Mouse (Mus musculus): ENCODE results near the gene Ano9. TPM values are rescaled to one million over a fixed set of nuclear protein-coding genes. Genes with fewer than 3 reads are reported as not detected.

The Ano9 gene
- polyA plus RNA-seq, 1 experiment from 2014 or later: 0.60 TPM

Other genes starting within 250 kb of the Ano9 start
- 253 and 254 TPM in 2 replicates for gene Psmd13, start 235.8 kb downstream of the Ano9 start, polyA plus RNA-seq (2015; fragmentation: Nextera tagmentation; extraction: Ambion mirVana)
- gene Sirt3, start 235.5 kb downstream of the Ano9 start, polyA plus RNA-seq (2015; fragmentation: Nextera tagmentation; extraction: Ambion mirVana): 61.9 and 67.8 TPM in 2 replicates
- 1.5 and 4.8 TPM in 2 replicates for gene Cox8b, start 217.4 kb downstream of the Ano9 start, polyA plus RNA-seq (2015; fragmentation: Nextera tagmentation; extraction: Ambion mirVana)
- 0.67 and 5.6 TPM in 2 replicates for gene Nlrp6, start 196.9 kb downstream of the Ano9 start, polyA plus RNA-seq (2015; fragmentation: Nextera tagmentation; extraction: Ambion mirVana)
- 6.3 and 10.2 TPM in 2 replicates for gene Pgghg, start 176.4 kb downstream of the Ano9 start, polyA plus RNA-seq (2015; fragmentation: Nextera tagmentation; extraction: Ambion mirVana)
- gene Ifitm5, start 167.5 kb downstream of the Ano9 start, polyA plus RNA-seq (2015; fragmentation: Nextera tagmentation; extraction: Ambion mirVana): 3.0 and 4.5 TPM in 2 replicates
- not detected in 2 replicates for gene Gm45717, start 161.9 kb downstream of the Ano9 start, polyA plus RNA-seq (2015; fragmentation: Nextera tagmentation; extraction: Ambion mirVana)
- gene Ifitm2, start 161.8 kb downstream of the Ano9 start, polyA plus RNA-seq (2015; fragmentation: Nextera tagmentation; extraction: Ambion mirVana): 197 and 409 TPM in 2 replicates
- 20.6 and 115 TPM in 2 replicates for gene Ifitm1, start 150.6 kb downstream of the Ano9 start, polyA plus RNA-seq (2015; fragmentation: Nextera tagmentation; extraction: Ambion mirVana)
- 50.1 and 243 TPM in 2 replicates for gene Ifitm3, start 107.0 kb downstream of the Ano9 start, polyA plus RNA-seq (2015; fragmentation: Nextera tagmentation; extraction: Ambion mirVana)
- 1.7 and 1.8 TPM in 2 replicates for gene Ifitm6, start 99.9 kb downstream of the Ano9 start, polyA plus RNA-seq (2015; fragmentation: Nextera tagmentation; extraction: Ambion mirVana)
- gene Gm17387, start 88.7 kb downstream of the Ano9 start, polyA plus RNA-seq (2015; fragmentation: Nextera tagmentation; extraction: Ambion mirVana): not detected in 2 replicates
- 39.3 and 51.2 TPM in 2 replicates for gene B4galnt4, start 56.7 kb downstream of the Ano9 start, polyA plus RNA-seq (2015; fragmentation: Nextera tagmentation; extraction: Ambion mirVana)
- gene Pkp3, start 39.6 kb downstream of the Ano9 start, polyA plus RNA-seq (2015; fragmentation: Nextera tagmentation; extraction: Ambion mirVana): 0.18 and 8.4 TPM in 2 replicates
- 3.3 and 7.8 TPM in 2 replicates for gene Sigirr, start 17.2 kb downstream of the Ano9 start, polyA plus RNA-seq (2015; fragmentation: Nextera tagmentation; extraction: Ambion mirVana)
- gene Ptdss2, start 4.6 kb upstream of the Ano9 start, polyA plus RNA-seq (2015; fragmentation: Nextera tagmentation; extraction: Ambion mirVana): 83.2 and 86.7 TPM in 2 replicates
- 50.0 and 69.8 TPM in 2 replicates for gene Rnh1, start 55.1 kb upstream of the Ano9 start, polyA plus RNA-seq (2015; fragmentation: Nextera tagmentation; extraction: Ambion mirVana)
- 166 and 188 TPM in 2 replicates for gene Hras, start 76.2 kb upstream of the Ano9 start, polyA plus RNA-seq (2015; fragmentation: Nextera tagmentation; extraction: Ambion mirVana)
- gene Lrrc56, start 76.4 kb upstream of the Ano9 start, polyA plus RNA-seq (2015; fragmentation: Nextera tagmentation; extraction: Ambion mirVana): 9.0 and 9.1 TPM in 2 replicates
- 0.35 and 1.6 TPM in 2 replicates for gene Lmntd2, start 96.3 kb upstream of the Ano9 start, polyA plus RNA-seq (2015; fragmentation: Nextera tagmentation; extraction: Ambion mirVana)
- gene Rassf7, start 98.1 kb upstream of the Ano9 start, polyA plus RNA-seq (2015; fragmentation: Nextera tagmentation; extraction: Ambion mirVana): 24.1 and 28.1 TPM in 2 replicates
- 54.9 and 60.2 TPM in 2 replicates for gene Phrf1, start 111.0 kb upstream of the Ano9 start, polyA plus RNA-seq (2015; fragmentation: Nextera tagmentation; extraction: Ambion mirVana)
- 2.6 and 7.8 TPM in 2 replicates for gene Irf7, start 148.7 kb upstream of the Ano9 start, polyA plus RNA-seq (2015; fragmentation: Nextera tagmentation; extraction: Ambion mirVana)
- 4.2 TPM in 1 of 2 replicates, not detected in the other for gene Cdhr5, start 159.0 kb upstream of the Ano9 start, polyA plus RNA-seq (2015; fragmentation: Nextera tagmentation; extraction: Ambion mirVana)
- 5.4 and 11.0 TPM in 2 replicates for gene Sct, start 161.3 kb upstream of the Ano9 start, polyA plus RNA-seq (2015; fragmentation: Nextera tagmentation; extraction: Ambion mirVana)
- gene Drd4, start 174.2 kb upstream of the Ano9 start, polyA plus RNA-seq (2015; fragmentation: Nextera tagmentation; extraction: Ambion mirVana): 0.87 and 1.3 TPM in 2 replicates
- 178 and 200 TPM in 2 replicates for gene Deaf1, start 209.9 kb upstream of the Ano9 start, polyA plus RNA-seq (2015; fragmentation: Nextera tagmentation; extraction: Ambion mirVana)
- gene Tmem80, start 209.9 kb upstream of the Ano9 start, polyA plus RNA-seq (2015; fragmentation: Nextera tagmentation; extraction: Ambion mirVana): 50.5 and 55.8 TPM in 2 replicates
- gene Eps8l2, start 221.1 kb upstream of the Ano9 start, polyA plus RNA-seq (2015; fragmentation: Nextera tagmentation; extraction: Ambion mirVana): 0.23 and 10.7 TPM in 2 replicates

All from neural tube, embryonic 15.5 days (tissue).